Mouse (Mus musculus) B cell, adult 67 days (primary cell): ENCODE measurements around the gene Mpp6. TPM values are rescaled to one million over a fixed set of nuclear protein-coding genes. Genes with fewer than 3 reads are reported as not detected.

ENCODE experiments used
- total RNA-seq, 2 experiments: library from RNA; stranded (reverse); gene quantifications; 4 replicates each; pipeline ENCODE4 v1.2.4; 2023

Mpp6 gene
- 10 to 100 TPM; 30.5 to 37.3 TPM for total RNA-seq

GRCm38 (mm10) chr6:50109757-50110378 is at the start of gene Mpp6:
Mpp6 (plus strand) TSS chr6:50110241.

Other genes with a start within 250 kb of the Mpp6 start
- gene Gsdme, start 153.6 kb downstream of the Mpp6 start, total RNA-seq: not detected